Mouse (Mus musculus) megakaryocyte progenitor cell, adult 5-6 weeks (primary cell): ENCODE data around the gene Glb1l3. TPM values are rescaled to one million over a fixed set of nuclear protein-coding genes. Genes with fewer than 3 reads are reported as not detected.
"Not testable (repeated sequence)": the region's sequence is repeated elsewhere in the genome, so short reads cannot be mapped to it uniquely, and the experiment has no call there.

Source experiments
- ATAC-seq: replicated peaks from 2 replicates; pipeline ENCODE4 v1.8.0; 2016; ENCODE audit warnings: mild to moderate bottlenecking, moderate TSS enrichment, inconsistent platforms; ENCODE audit not compliant: poor library complexity
- total RNA-seq, 2 experiments: library from RNA; stranded (forward) in 1 of 2; stranded (reverse) in 1 of 2; fragments of 157-497, 149-512 nt in 1 of 2; fragments of 200-1000 nt in 1 of 2; gene quantifications; 2 replicates each; pipeline versions ENCODE4 v1.2.3 to v1.2.4; 2015 to 2017

Glb1l3 gene
- total RNA-seq (2015) (not detected in 2 replicates), total RNA-seq (2017) (not detected in 2 replicates)

DNA sequence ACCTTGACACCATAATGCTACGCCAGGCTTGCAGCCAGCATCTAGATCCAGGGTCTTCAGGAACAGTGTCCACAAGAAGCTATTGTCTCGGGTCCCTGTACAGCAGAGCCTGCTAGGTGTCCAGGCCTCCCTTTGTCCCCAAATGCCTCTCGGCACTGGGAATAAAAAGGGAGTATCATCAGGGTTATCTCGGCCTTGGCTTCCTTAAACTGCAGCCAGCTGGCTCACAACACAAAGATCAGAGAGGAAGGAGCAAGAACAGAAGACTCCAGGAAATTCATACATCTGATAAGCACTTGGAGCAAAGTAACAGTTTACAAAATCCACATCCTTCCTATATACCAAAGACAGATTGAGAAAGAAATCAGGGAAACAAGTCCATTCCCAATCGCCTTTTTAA, at the start of gene Glb1l3:
Gene Glb1l3, minus strand, starts transcription at position 140 of the 400 bp plus-strand sequence.
- no peak for ATAC-seq

DNA sequence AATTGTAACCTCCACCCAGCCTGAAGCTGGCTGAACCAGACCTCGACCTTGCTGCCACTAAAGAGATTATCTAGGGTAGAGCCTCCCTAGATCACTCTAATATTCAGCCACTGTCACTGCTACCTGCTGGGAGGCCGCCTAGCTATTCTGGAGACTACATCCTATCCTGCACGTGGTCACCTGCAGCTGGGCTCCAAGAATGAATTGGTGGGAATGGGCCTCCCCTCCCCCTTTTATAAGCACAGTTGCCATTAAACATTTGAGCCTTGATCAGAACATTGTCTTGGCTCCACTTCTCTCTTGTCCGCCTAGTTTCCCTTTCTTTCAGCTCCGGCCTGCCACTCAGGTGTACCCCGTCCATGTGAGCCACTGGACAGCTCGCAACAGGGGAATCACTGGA, 9.2 kb upstream of the Glb1l3 start:
- ATAC-seq: not testable (repeated sequence)

DNA sequence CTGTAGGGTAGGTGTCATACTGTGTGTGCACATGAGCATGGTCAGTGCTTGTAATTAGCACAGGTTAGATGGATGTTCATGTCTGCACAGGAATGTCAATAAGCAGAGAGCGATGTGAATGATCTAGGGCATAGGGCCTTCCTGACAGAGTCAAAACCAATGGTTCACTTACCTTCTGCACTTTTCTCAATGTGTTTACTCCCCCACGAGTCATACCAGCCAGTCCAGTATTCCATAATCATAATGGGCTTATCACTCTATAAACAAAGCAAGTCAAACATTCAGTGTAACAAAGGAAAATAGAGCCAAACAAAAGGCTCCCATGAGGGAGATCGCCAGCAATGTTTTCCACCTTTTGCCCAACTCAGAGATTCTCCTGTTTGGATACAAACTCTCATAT, 29.6 kb downstream of the Glb1l3 start:
- ATAC-seq: no peak

DNA sequence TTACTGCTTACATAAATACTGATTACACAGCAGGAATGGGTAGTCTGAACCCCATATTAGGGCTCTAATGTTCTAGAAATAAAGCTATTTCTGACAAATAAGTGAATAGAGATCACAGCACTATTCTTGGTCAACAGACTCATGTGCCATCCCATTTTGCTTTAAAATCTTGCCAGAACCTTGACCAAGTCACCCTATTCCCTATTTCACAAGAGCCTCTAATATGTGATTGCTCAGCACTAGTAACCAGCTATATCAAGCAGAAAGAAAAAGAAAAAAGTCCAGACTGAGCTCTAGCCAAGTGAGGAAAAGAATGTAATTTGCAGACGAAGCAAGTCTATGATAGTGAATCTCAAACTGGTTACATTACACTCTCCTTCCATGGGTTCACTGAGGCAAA, 40.7 kb downstream of the Glb1l3 start:
- ATAC-seq: no peak

DNA sequence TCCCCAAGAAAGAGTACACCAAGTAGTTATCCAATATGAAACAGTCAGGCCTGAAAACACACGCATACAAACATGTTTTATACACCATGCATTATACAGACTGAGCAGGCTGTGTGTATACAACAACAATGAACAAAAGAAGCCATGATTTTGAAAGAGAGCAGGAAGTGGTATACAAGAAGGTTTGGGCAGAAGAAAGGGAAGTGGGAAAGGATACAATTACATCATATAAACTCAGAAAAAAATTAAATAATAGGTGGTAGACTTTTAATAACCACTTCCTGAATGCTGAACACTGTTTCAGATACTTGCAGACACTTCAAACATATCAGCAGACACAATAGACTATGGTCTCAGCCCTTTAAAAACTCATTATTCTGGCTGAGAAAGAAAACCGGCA, 52.0 kb downstream of the Glb1l3 start:
- peak; percentile 66 for ATAC-seq

DNA sequence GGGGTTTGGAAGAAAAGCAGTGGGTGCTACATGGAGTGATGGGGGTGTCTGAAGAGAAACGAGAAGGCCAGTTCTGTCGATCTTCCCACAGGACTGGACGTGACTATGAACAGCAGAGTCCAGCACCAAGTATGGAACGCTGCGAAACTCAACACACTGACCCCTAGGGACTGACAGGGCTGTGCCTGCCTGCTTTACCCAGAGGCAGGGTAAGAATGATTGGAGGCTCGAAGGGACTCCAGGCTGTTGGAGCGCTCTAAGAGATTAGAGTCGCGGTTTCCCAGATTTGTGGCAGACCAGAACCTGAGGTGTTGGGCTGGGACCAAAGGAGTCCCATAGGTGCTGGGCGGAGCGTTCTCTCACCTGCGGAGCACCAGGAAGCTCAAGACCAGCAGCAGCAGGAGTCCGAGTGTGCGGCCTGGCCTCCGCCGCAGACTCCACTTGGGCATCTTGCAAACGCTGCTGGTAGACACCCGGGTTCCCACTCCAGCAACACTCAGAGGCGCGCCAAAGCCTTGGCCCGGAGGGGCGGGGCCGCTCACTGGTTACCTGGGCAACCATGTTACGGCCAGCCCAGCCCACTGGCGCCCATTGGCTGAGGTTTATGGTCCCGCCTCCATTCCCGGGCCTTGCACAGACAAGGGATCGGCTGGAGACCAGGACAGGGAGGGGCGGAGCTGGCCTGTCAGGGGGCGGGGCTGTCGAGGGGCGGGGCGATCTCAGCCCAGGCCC, 54.6 kb downstream of the Glb1l3 start, which contains the start of gene Glb1l2:
Gene Glb1l2, minus strand, starts transcription at position 534 of the 732 bp plus-strand sequence.
- peak; percentile 96 for ATAC-seq

DNA sequence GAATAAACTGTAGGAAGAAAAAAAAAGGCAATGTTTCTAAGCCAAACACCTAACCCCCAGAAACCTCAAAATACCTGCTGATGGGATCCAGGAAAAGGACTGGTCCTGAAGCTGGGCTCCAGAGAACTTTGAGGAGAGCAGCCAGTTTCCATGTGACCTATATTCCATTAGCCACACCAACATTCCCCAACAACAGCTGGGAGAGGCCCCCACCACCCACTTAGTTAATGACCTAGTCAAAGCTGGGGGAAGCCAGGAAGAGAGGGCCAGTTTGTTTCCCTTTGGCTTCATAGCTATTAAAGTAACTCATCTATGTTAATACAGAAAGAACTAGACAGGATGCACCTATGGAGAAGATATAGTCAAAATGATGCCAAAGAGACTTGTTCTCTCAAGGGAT, 56.4 kb downstream of the Glb1l3 start:
- no peak for ATAC-seq

DNA sequence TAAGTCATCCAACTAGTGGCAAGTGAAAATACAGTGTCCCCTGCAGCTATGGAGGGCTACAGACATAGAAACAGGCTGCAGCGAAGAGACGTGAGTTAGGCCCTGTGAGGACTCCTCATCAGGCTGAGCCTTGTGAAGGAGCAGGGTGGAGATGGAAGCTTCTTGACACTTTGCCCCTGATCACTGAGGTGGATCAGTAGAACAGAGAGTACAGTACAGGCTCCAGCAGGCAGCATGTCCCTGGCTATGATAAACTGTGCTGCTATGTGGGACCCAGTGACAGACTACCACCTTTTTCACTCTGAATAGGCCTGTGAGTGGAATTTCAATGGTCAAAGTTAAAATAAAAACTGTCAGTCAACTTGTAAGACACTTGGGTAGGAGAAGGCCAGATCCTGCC, 60.3 kb downstream of the Glb1l3 start:
- ATAC-seq: no peak

DNA sequence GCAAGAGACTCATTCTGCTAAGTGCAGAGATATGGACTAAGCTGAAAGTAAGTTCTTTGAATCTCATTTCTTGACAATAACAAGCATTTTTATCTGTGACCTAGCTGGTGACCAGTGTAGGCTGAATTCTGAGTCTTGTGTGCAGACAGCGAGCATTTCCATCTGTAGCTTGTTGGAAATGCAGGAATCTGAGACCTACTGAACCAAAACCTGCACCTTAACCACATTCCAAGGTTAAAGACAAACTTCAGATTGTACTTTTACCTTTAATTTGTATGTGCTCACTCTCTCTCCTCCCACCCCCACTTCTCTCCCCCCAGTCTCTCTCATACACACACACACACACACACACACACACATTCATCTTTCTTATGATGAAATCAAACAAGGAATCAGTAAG, 62.0 kb downstream of the Glb1l3 start:
- ATAC-seq: no peak

DNA sequence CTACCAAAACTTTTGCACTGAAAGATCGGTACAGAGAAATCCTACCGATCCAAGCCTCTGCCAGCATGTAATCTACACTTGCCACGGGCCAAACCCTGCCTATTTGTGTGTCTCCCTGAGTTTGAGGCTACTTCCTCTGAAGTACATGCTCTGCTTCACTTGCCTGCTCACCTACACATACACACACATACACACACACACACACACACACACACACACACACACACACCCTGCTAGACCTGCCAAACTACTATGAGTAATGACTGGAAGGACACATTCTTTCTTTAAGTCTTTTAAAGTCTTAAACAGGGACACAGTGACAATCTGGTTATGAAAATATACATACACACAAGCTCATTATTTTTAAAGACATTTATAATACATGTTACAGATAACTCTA, 62.5 kb downstream of the Glb1l3 start:
- no peak for ATAC-seq

DNA sequence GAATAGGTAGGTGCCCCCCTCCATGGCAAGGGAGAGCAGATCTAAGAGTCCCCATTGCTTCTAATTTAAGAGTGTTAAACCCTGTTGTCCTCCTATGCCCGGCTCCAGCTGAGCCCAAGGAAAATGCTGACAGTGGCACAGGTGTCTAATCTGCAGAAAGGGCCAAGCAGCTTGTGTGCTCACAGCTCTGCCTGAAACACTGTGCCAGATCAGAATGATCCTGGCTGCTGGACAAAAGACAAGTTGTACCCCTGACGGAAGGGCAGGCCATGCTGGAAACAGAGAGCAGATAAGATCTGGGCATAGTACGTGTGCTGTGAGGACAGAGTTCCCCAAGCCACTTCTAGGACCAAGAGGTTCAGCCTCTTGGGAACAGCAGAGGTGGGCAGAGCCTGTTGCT, 67.9 kb downstream of the Glb1l3 start:
- no peak for ATAC-seq

DNA sequence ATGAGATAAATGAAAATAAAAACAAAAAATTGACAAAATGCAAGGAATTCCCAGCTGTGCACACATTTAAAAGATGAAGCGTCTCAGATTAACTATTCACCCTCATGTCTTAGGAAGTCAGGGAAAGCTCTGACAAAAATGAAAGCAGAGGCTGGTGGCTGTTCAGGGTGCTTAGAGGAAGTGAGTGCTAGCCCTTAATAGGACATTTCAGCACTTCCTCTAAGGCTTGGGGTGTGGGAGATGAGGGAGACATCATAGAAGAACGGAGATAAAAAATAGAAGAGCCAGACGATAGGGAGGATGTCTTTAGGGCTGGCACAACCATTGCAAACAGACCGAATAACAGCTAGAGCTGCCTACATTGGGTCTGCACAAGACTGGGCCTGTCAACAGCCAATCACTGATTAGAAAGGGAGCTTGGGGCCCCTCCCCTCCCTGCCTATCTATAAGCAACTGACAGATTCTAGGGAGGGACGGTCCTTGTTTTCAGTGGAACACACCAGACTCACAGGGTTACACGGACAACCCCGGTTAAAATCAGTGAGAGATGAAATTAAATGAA, 77.2 kb downstream of the Glb1l3 start:
- peak; percentile 91 for ATAC-seq

DNA sequence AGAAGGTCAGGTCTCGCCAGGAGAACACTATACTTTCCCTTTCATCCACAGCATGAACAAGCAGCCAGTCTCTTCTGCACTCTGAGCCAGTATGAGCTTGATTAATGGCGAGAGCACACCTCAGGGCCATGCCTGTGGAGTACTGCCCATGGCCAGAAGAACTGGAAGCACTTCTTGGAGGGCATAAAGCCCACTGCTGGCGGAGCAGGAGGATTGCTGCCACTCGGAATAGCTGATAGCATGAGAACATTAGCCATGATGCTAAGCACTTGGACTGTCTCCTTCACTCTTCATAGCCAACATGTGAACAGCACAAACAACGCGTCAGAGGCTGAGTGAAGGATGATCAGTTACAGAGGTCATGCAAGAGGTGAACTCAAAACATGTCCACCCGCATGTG, 82.3 kb downstream of the Glb1l3 start:
- ATAC-seq: no peak

DNA sequence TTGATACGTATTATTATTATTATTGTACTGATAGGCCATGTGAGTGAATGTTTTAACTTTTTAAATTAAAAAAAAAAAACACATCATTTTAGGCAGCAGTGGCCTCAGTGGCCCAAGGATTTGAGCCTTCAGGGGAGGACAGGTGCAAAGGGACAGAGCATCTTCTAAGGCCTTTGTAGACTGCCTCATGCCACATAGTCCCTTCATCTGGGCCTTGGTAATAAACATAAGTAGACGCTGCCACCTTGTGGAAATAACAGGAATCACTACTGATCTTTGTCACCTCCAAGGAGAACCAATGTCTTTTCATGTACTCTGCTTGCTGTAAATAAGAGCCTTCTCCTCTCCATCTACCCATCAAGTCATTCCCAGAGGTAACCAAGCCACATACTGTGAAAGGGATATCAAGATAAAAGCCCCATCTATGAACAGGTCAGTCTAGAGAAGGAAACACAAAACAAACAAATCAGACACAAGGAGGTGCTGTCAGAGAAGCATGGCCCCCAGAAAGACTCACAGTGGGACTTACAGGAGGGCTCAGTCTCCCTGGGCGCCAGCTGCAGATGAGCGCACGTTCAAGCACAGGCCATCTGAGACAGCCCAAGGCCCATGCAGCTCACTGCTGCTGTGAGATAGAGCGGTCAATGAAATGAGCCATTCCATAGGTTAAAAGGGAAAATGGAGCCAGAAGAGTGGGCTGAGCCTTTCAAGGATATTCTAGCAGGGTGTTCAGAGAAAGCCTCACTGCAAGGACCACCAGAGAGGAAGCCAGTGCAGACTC, 84.4 kb downstream of the Glb1l3 start:
- peak; percentile 82 for ATAC-seq

DNA sequence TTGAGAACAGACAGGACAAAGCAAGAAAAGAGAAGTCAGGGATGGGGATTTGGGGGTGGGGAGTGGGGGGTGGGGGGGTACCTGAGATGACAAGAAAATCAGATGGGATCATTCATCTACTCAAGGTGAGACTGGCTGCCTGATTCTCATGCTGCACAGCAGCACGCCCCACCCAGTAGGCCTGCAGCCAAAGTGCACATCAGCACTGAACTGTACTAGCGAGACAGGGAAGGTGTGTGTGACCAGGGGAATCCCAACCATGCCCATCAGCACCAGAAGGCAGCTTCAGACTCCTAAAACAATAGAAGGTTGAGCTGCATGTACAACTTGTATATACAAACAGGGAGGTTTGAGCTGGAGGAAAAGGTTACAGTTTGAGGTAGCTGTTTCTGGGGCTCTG, 85.0 kb downstream of the Glb1l3 start:
- ATAC-seq: no peak

DNA sequence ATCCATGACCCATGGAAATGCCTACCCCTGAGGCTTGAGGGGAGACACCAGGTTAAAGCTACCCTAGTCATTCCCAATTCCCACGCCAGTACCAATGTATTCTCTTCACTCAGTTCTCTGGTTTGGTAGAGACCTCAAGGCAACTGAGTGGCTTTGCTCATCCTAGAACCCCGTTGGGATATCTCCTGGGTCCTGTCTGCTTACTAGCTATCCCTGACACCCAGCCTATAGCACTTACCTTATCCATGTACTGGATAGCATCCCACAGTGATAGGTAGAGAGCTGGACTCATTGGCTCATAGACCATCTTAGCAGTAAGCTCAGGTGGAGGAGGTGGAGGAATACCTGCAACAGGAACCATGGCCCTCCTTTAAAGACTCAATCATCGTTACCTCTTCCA, 92.5 kb downstream of the Glb1l3 start:
- ATAC-seq: no peak

Other genes starting within 250 kb of the Glb1l3 start
- gene B3gat1, start 127.2 kb downstream of the Glb1l3 start, total RNA-seq (2015): not detected in 2 replicates
- not detected in 2 replicates for gene B3gat1, start 127.2 kb downstream of the Glb1l3 start, total RNA-seq (2017)
- gene Glb1l2, start 54.4 kb downstream of the Glb1l3 start, total RNA-seq (2015): 0.17 and 0.44 TPM in 2 replicates
- 0.10 TPM in 1 of 2 replicates, not detected in the other for gene Glb1l2, start 54.4 kb downstream of the Glb1l3 start, total RNA-seq (2017)
- 0.29 TPM in 1 of 2 replicates, not detected in the other for gene Gm1110, start 62.2 kb upstream of the Glb1l3 start, total RNA-seq (2015)
- not detected in 2 replicates for gene Gm1110, start 62.2 kb upstream of the Glb1l3 start, total RNA-seq (2017)
- gene Acad8, start 138.7 kb upstream of the Glb1l3 start, total RNA-seq (2015): 19.6 and 24.6 TPM in 2 replicates
- gene Acad8, start 138.7 kb upstream of the Glb1l3 start, total RNA-seq (2017): 19.9 and 26.3 TPM in 2 replicates
- 130 and 154 TPM in 2 replicates for gene Thyn1, start 138.8 kb upstream of the Glb1l3 start, total RNA-seq (2015)
- 122 and 128 TPM in 2 replicates for gene Thyn1, start 138.8 kb upstream of the Glb1l3 start, total RNA-seq (2017)
- gene Vps26b, start 169.2 kb upstream of the Glb1l3 start, total RNA-seq (2015): 47.7 and 55.6 TPM in 2 replicates
- gene Vps26b, start 169.2 kb upstream of the Glb1l3 start, total RNA-seq (2017): 40.1 and 44.7 TPM in 2 replicates
- 70.8 and 82.6 TPM in 2 replicates for gene Ncapd3, start 169.3 kb upstream of the Glb1l3 start, total RNA-seq (2015)
- gene Ncapd3, start 169.3 kb upstream of the Glb1l3 start, total RNA-seq (2017): 38.8 and 39.2 TPM in 2 replicates